Mouse (Mus musculus) lung, embryonic 16.5 days (tissue): ENCODE data around the gene Mrpl2. TPM values are rescaled to one million over a fixed set of nuclear protein-coding genes. Genes with fewer than 3 reads are reported as not detected.

ENCODE experiments used
- ATAC-seq: fragments of 200-750 bp; cut with Nextera tagmentation; 2 replicates; pipeline ENCODE4 v1.8.0; 2017; ENCODE audit warnings: low read depth, mild to moderate bottlenecking, moderate library complexity
- H3K27ac ChIP-seq: fragments of 300-500 bp; sonication (generic); 2 replicates; pipeline ENCODE4 v1.5.1; 2014; ENCODE audit warnings: mild to moderate bottlenecking, control low read depth, low read length
- H3K27me3 ChIP-seq: fragments of 300-500 bp; sonication (generic); 2 replicates; pipeline ENCODE4 v1.6.1; 2014; ENCODE audit warnings: low read depth, low read length, mixed read lengths; ENCODE audit not compliant: control insufficient read depth, insufficient read depth
- H3K36me3 ChIP-seq: fragments of 300-500 bp; sonication (generic); 2 replicates; pipeline ENCODE4 v1.6.1; 2014; ENCODE audit warnings: low read length; ENCODE audit not compliant: control insufficient read depth, insufficient read depth
- H3K4me1 ChIP-seq: fragments of 300-500 bp; sonication (generic); replicated peaks from 2 replicates; pipeline ENCODE4 v1.6.1; 2014; ENCODE audit warnings: low read length, mixed read lengths; ENCODE audit not compliant: control insufficient read depth, insufficient read depth
- H3K4me2 ChIP-seq: fragments of 300-500 bp; sonication (generic); 2 replicates; pipeline ENCODE4 v1.6.1; 2014; ENCODE audit warnings: low read depth, low read length, control low read depth
- H3K4me3 ChIP-seq: fragments of 300-500 bp; sonication (generic); 2 replicates; pipeline ENCODE4 v1.5.1; 2014; ENCODE audit warnings: mild to moderate bottlenecking, low read length, control low read depth
- H3K9ac ChIP-seq: fragments of 300-500 bp; sonication (generic); 2 replicates; pipeline ENCODE4 v1.6.1; 2014; ENCODE audit warnings: low read length, control low read depth
- H3K9me3 ChIP-seq: fragments of 300-500 bp; sonication (generic); 2 replicates; pipeline ENCODE4 v1.6.1; 2016; ENCODE audit warnings: low read length; ENCODE audit not compliant: control insufficient read depth
- WGBS: fragments of 180-500 bp; shearing (Covaris S2); extraction: QIAGEN DNeasy Blood & Tissue Kit; methylation state at CpG from one replicate; pipeline ENCODE4 v1.1.7; 2014; 5-methylcytosine and 5-hydroxymethylcytosine counted together
- polyA plus RNA-seq: library from polyadenylated mRNA; unstranded; fragments of >200 nt; fragmentation: Nextera tagmentation; extraction: Ambion mirVana; gene quantifications from 2 replicates; pipeline ENCODE4 v1.2.1, GENCODE M21; 2015

The Mrpl2 gene
- polyA plus RNA-seq, 1 experiment from 2014 or later: 93.0 TPM

DNA sequence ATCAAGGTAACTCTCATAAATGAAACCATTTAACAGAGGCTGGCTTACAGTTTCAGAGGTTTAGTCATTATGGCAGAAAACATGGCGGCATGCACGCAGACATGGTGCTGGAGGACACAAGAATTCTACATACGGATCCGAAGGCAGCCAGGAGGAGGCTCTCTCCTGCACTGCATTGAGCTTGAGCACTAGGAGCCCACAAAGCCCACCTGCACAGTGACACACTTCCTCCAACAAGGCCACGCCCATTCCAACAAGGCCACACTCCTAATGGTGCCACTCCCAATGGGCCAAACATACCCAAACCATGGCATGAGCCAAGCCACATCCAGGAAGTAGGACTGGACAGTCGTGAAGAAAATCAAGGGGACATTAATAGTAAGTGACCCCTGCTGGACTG, 34.7 kb upstream of the Mrpl2 start:
- Histone ChIP-seq H3K4me3 (no peak overlapping the region), H3K4me1 (peaks cover 46% of the 10 kb centered on the region), H3K27me3 (no peaks in the 10 kb centered on the region), H3K27ac (peak overlapping the region; percentile 91; the same call in 1 of the 2 replicates), H3K4me2 (no peak overlapping the region), H3K9me3 (no peaks in the 10 kb centered on the region), H3K9ac (no peak overlapping the region), H3K36me3 (no peaks in the 10 kb centered on the region)
- 94% methylated on average over 6 of the region's 6 CpGs for WGBS
- no peak for ATAC-seq

GRCm38 (mm10) chr17:46612189-46612588, 33.8 kb upstream of the Mrpl2 start:
- Histone ChIP-seq H3K4me1 (peaks cover 53% of the 10 kb centered on the region), H3K4me3 (no peak overlapping the region), H3K9ac (peak overlapping the region; percentile 3; the same call in 1 of the 2 replicates), H3K36me3 (no peaks in the 10 kb centered on the region), H3K9me3 (no peaks in the 10 kb centered on the region), H3K27ac (peak overlapping the region; percentile 91), H3K27me3 (no peaks in the 10 kb centered on the region), H3K4me2 (peak overlapping the region; percentile 21; the same call in 1 of the 2 replicates)
- no peak for ATAC-seq
- WGBS: 36% methylated on average over 2 of the region's 2 CpGs

DNA sequence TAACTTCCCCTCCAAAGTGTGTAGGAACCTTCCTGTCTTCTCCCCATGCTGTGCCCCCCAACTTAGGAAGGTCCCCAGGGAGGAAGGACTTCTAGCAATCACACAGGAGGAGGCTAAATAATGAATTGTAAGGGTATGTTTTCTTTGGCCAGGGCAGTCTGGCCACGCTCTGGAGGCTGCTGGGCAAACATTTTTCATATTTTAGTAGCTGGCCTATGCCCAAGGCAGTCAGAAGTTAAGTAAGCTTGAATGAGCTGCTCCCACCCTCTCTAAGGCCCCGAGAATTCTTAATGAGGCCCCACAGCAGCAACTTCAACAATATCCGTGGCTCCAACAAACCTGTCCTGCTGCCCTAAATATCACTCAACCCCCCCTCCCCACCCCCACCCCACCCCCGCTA, 33.2 kb upstream of the Mrpl2 start:
- H3K27ac ChIP-seq: peak overlapping the region; percentile 91
- peak overlapping the region; percentile 21 for H3K4me2 ChIP-seq
- H3K9ac ChIP-seq: peak overlapping the region; percentile 3; the same call in 1 of the 2 replicates
- no peak overlapping the region for H3K4me3 ChIP-seq
- H3K27me3 ChIP-seq: no peaks in the 10 kb centered on the region
- H3K9me3 ChIP-seq: no peaks in the 10 kb centered on the region
- H3K4me1 ChIP-seq: peaks cover 59% of the 10 kb centered on the region
- peak; percentile 46 for ATAC-seq
- no peaks in the 10 kb centered on the region for H3K36me3 ChIP-seq
- WGBS: 12% methylated on average over 4 of the region's 4 CpGs

DNA sequence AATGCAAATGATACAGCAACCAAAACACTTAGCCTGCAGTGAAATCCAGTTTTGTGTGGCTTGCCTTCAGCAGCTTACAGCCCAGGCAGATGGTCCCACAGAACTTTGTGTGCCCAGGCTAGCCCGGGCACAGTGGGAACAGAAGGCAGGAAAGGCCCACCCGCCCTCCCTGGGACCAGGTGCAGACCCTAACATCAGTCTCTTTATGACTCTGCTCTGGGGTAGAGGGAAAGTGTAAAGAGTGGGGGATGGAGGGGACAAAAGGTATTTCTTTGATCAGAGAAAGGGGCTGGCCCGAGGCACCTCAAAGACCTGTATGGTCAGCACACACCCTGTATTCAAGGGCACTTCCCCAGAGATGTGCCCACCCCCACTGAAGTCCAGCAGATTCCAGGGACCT, 32.8 kb upstream of the Mrpl2 start:
- 30% methylated on average over 3 of the region's 3 CpGs for WGBS
- Histone ChIP-seq H3K9me3 (no peaks in the 10 kb centered on the region), H3K4me2 (peak overlapping the region; percentile 21), H3K9ac (peak overlapping the region; percentile 38; the same call in 1 of the 2 replicates), H3K4me3 (no peak overlapping the region), H3K4me1 (peaks cover 63% of the 10 kb centered on the region), H3K27me3 (no peaks in the 10 kb centered on the region), H3K27ac (peak overlapping the region; percentile 91), H3K36me3 (no peaks in the 10 kb centered on the region)
- peak; percentile 27; the same call in 1 of the 2 replicates for ATAC-seq

DNA sequence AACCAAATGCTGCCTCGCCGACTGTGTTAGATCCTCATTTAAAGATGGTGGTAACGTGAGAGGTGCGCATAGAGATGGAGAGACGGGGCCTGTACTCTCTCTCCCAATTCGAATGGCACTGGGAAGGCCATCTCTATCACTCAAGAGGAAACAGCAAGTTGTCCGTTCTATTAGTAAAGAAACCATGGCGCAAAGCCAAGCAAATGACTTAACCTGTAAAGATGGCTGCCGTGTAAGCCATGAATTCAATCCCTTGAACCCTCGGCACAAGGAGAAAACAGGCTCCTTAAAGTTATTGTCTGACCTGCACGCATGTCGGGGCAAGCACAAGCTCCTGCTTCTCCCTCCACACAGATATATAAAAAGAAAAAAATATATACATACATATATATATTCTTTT, 28.2 kb upstream of the Mrpl2 start:
- Histone ChIP-seq H3K9me3 (no peaks in the 10 kb centered on the region), H3K4me2 (peak overlapping the region; percentile 37), H3K27ac (peak overlapping the region; percentile 94), H3K9ac (peak overlapping the region; percentile 64), H3K4me1 (peaks cover 78% of the 10 kb centered on the region), H3K36me3 (no peaks in the 10 kb centered on the region), H3K4me3 (no peak overlapping the region), H3K27me3 (no peaks in the 10 kb centered on the region)
- ATAC-seq: no peak
- WGBS: 40% methylated on average over 12 of the region's 12 CpGs

DNA sequence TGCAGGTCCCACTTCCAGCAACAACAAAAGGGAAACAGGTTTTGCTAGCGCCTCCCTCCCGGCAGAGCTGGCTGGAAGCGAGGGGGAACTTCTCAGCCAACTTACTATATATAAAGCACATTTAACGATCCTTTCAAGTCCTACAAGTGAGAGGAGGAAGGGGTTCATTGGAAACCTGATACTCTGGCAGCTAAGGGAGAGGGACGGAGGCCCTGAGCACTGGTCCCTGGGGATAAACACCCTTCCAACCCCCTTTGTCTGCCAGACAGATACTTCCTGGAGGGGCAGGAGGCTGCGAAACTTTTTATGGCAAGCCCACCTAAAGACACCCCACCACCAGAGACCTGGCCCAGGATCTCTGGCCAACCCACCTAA, 27.6 kb upstream of the Mrpl2 start:
- H3K9me3 ChIP-seq: no peaks in the 10 kb centered on the region
- H3K36me3 ChIP-seq: no peaks in the 10 kb centered on the region
- peak overlapping the region; percentile 37 for H3K4me2 ChIP-seq
- WGBS: 8% methylated on average over 6 of the region's 6 CpGs
- peak overlapping the region; percentile 94 for H3K27ac ChIP-seq
- H3K9ac ChIP-seq: peak overlapping the region; percentile 64
- peak; percentile 27 for ATAC-seq
- H3K4me1 ChIP-seq: peaks cover 78% of the 10 kb centered on the region
- no peak overlapping the region; the same call in 1 of the 2 replicates for H3K4me3 ChIP-seq
- H3K27me3 ChIP-seq: no peaks in the 10 kb centered on the region

DNA sequence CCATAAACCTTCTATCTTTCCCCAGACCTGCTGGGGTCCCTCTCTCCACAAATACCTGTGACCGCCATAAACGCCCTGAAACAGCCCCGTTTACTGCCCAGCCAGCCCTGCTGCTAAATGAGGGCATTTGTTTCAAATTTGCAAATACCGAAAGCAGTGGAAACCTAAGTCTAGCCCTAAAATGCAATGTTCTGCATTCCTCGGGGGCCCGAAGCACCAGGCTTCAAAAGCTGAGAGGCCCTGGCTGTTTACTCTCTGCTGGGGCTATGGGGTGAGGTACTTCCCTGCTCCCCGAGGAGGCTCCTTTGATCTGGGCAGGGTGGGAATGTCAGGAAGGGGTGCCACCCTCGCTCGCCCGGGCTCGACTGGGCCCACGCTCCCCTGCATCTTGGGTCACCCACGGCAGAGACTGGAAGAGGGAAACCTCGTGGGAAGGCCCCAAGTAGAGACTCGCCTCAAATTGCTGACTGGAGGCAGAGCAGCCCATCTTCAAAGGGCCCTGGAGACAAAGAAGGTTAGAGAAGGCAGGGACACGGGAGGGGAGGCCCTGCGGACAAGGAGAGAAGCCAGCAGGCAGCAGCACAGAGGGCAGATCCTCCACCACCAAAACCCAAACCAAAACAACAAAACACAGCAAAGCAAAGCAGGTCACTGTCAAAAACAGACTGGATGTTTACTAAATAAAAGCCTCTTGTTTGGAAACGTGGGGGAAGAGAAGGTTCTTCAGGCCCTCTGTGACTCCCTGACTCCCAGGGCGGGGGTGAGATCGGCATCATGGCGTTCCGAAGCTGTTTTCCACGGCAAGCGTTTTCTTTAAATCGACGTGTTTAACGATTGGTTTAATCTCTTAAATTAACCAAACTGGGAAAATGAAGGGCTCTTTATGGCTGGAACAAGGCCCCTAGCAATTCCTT, 27.0 kb upstream of the Mrpl2 start:
- Histone ChIP-seq H3K4me2 (peak overlapping the region; percentile 37), H3K4me1 (peaks cover 78% of the 10 kb centered on the region), H3K4me3 (peak overlapping the region; percentile 9), H3K36me3 (no peaks in the 10 kb centered on the region), H3K9me3 (no peaks in the 10 kb centered on the region), H3K27ac (peak overlapping the region; percentile 94), H3K9ac (peak overlapping the region; percentile 64), H3K27me3 (no peaks in the 10 kb centered on the region)
- 16% methylated on average over 27 of the region's 27 CpGs for WGBS
- ATAC-seq: peak; percentile 47

DNA sequence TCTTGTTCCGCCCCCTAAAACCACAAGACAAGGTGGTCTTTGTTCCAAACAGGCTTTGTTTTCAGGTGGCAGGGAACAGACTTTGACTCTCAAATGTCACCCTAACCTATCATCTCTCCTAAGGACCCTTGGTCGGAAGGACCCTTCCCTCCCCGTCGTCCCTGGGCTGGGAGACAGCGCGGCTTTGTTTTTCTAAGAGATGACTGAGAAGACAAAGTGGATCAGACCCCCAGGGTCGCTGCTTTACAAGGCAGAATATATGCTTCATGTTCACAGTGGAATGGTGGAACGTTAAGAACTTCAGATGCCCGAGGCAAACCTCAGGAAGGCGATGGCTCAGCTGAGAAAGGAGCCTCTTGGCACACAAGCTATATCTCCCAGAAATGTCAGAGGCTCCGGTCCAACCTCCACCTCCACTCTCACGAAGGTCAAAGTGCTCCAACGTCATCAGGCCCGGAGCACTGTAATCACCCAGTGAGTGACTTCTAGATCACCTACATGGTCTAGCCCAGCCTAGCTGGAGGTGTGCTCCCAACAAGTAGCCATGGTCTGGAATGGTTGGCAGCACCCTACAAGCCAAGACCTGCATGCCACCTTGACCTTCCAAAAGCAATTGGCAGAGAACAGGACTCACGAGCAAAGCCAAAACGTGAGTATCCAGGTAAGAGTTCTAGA, 26.2 kb upstream of the Mrpl2 start:
- Histone ChIP-seq H3K27me3 (no peaks in the 10 kb centered on the region), H3K9ac (peak overlapping the region; percentile 64), H3K4me3 (peak overlapping the region; percentile 14), H3K9me3 (no peaks in the 10 kb centered on the region), H3K36me3 (no peaks in the 10 kb centered on the region), H3K4me1 (peaks cover 84% of the 10 kb centered on the region), H3K27ac (peak overlapping the region; percentile 94), H3K4me2 (peak overlapping the region; percentile 37)
- 20% methylated on average over 16 of the region's 16 CpGs for WGBS
- no peak for ATAC-seq

- Histone ChIP-seq H3K4me2 (peak overlapping the region; percentile 37), H3K27me3 (no peaks in the 10 kb centered on the region), H3K4me1 (peaks cover 97% of the 10 kb centered on the region), H3K9ac (peak overlapping the region; percentile 50), H3K4me3 (peak overlapping the region; percentile 17; the same call in 1 of the 2 replicates), H3K9me3 (no peaks in the 10 kb centered on the region), H3K27ac (peak overlapping the region; percentile 94), H3K36me3 (no peaks in the 10 kb centered on the region)
- ATAC-seq: peak; percentile 29; the same call in 1 of the 2 replicates
- 11% methylated on average over 15 of the region's 15 CpGs for WGBS
Observed at GRCm38 (mm10) chr17:46621324-46621723, 24.7 kb upstream of the Mrpl2 start.
